Mouse (Mus musculus) adrenal gland, adult 8-10 months (tissue): ENCODE measurements around the gene Itgb5. TPM values are rescaled to one million over a fixed set of nuclear protein-coding genes. Genes with fewer than 3 reads are reported as not detected.

Source experiments
- DNase-seq: peaks from one replicate; pipeline ENCODE4 v3.0.0; 2022
- total RNA-seq, 4 experiments: library from RNA; stranded (reverse); gene quantifications; 2 replicates each; pipeline ENCODE4 v1.2.4; 2022

Itgb5 gene
- total RNA-seq, 4 experiments from 2014 or later, result 230 to 292 (median 261) TPM

- DNase-seq, result no peak
These were observed 49.6 kb downstream of the Itgb5 start for GRCm38 (mm10) chr16:33879031-33879430.

GRCm38 (mm10) chr16:33879556-33879955 lies 50.1 kb downstream of the Itgb5 start:
- DNase-seq, result no peak

GRCm38 (mm10) chr16:33880765-33881164 lies 51.3 kb downstream of the Itgb5 start:
- DNase-seq, result no peak

- DNase-seq, result peak; percentile 75
These were observed 53.1 kb downstream of the Itgb5 start for GRCm38 (mm10) chr16:33882540-33882939.

- no peak for DNase-seq
These were observed 53.8 kb downstream of the Itgb5 start for GRCm38 (mm10) chr16:33883046-33883975.

GRCm38 (mm10) chr16:33884201-33884600 lies 54.7 kb downstream of the Itgb5 start:
- no peak for DNase-seq

GRCm38 (mm10) chr16:33885021-33885471 lies 55.6 kb downstream of the Itgb5 start:
- no peak for DNase-seq

- peak; percentile 85 for DNase-seq
These were observed 56.3 kb downstream of the Itgb5 start for GRCm38 (mm10) chr16:33885671-33886328.

- DNase-seq, result no peak
These were observed 57.2 kb downstream of the Itgb5 start for GRCm38 (mm10) chr16:33886665-33887064.

- no peak for DNase-seq
These were observed 58.5 kb downstream of the Itgb5 start for GRCm38 (mm10) chr16:33887981-33888380.

GRCm38 (mm10) chr16:33889000-33889607 lies 59.6 kb downstream of the Itgb5 start:
- no peak for DNase-seq

- peak; percentile 87 for DNase-seq
These were observed 61.6 kb downstream of the Itgb5 start for GRCm38 (mm10) chr16:33891099-33891498.

- DNase-seq, result peak; percentile 90
These were observed 62.3 kb downstream of the Itgb5 start for GRCm38 (mm10) chr16:33891561-33892281.

- DNase-seq, result peak; percentile 69
These were observed 63.1 kb downstream of the Itgb5 start for GRCm38 (mm10) chr16:33892539-33892938.

GRCm38 (mm10) chr16:33893796-33894195 lies 64.3 kb downstream of the Itgb5 start:
- DNase-seq, result no peak

GRCm38 (mm10) chr16:33894449-33894848 lies 65.0 kb downstream of the Itgb5 start:
- DNase-seq, result no peak

GRCm38 (mm10) chr16:33895690-33896089 lies 66.2 kb downstream of the Itgb5 start:
- peak; percentile 63 for DNase-seq

GRCm38 (mm10) chr16:33896801-33897200 lies 67.3 kb downstream of the Itgb5 start:
- DNase-seq, result no peak

- no peak for DNase-seq
These were observed 74.4 kb downstream of the Itgb5 start for GRCm38 (mm10) chr16:33903664-33904441.

- DNase-seq, result no peak
These were observed 75.1 kb downstream of the Itgb5 start for GRCm38 (mm10) chr16:33904553-33904952.

- DNase-seq, result no peak
These were observed 78.8 kb downstream of the Itgb5 start for GRCm38 (mm10) chr16:33908239-33908638.

GRCm38 (mm10) chr16:33914997-33915396 lies 85.5 kb downstream of the Itgb5 start:
- no peak for DNase-seq
